Mouse (Mus musculus) limb, embryonic 10.5 days (tissue): ENCODE data around the gene Pnp2. TPM values are rescaled to one million over a fixed set of nuclear protein-coding genes. Genes with fewer than 3 reads are reported as not detected.
"Not testable (repeated sequence)": the region's sequence is repeated elsewhere in the genome, so short reads cannot be mapped to it uniquely, and the experiment has no call there.

Source experiments
- DNase-seq: peaks from one replicate; pipeline ENCODE4 v3.0.0-alpha.2; 2017; ENCODE audit warnings: low spot score
- H3K27ac ChIP-seq: fragments of 300-500 bp; sonication (generic); 2 replicates; pipeline ENCODE4 v1.5.1; 2016; ENCODE audit warnings: mild to moderate bottlenecking
- H3K27me3 ChIP-seq: fragments of 300-500 bp; sonication (generic); 2 replicates; pipeline ENCODE4 v1.6.1; 2016; ENCODE audit warnings: low read depth, mild to moderate bottlenecking; ENCODE audit not compliant: poor library complexity, severe bottlenecking
- H3K36me3 ChIP-seq: fragments of 300-500 bp; sonication (generic); 2 replicates; pipeline ENCODE4 v1.6.1; 2016; ENCODE audit warnings: mild to moderate bottlenecking, moderate library complexity
- H3K4me1 ChIP-seq: fragments of 300-500 bp; sonication (generic); 2 replicates; pipeline ENCODE4 v1.6.1; 2016
- H3K4me3 ChIP-seq: fragments of 300-500 bp; sonication (generic); 2 replicates; pipeline ENCODE4 v1.5.1; 2016; ENCODE audit warnings: mild to moderate bottlenecking, moderate library complexity
- H3K9me3 ChIP-seq: fragments of 300-500 bp; sonication (generic); replicated peaks from 2 replicates; pipeline ENCODE4 v1.6.1; 2016; ENCODE audit warnings: mild to moderate bottlenecking
- WGBS: fragments of 180-500 bp; shearing (Covaris S2); methylation state at CpG from one replicate; pipeline ENCODE4 v1.1.7; 2016; 5-methylcytosine and 5-hydroxymethylcytosine counted together
- polyA plus RNA-seq: library from polyadenylated mRNA; unstranded; fragments of >200 nt; fragmentation: Nextera tagmentation; extraction: Ambion mirVana; gene quantifications from 2 replicates; pipeline ENCODE4 v1.2.1, GENCODE M21; 2016

Gene Pnp2
- polyA plus RNA-seq, 1 experiment from 2014 or later, result 0.48 TPM

GRCm38 (mm10) chr14:50938119-50938908 is 17.5 kb upstream of the Pnp2 start:
- 90% methylated on average over 3 of the region's 3 CpGs for WGBS
- DNase-seq, result no peak

GRCm38 (mm10) chr14:50938940-50939339 is 16.9 kb upstream of the Pnp2 start:
- Histone ChIP-seq H3K4me1 (peaks cover 2% of the 10 kb centered on the region; the same call in 1 of the 2 replicates), H3K9me3 (no peaks in the 10 kb centered on the region), H3K27ac (no peak overlapping the region), H3K36me3 (no peaks in the 10 kb centered on the region), H3K4me3 (no peak overlapping the region), H3K27me3 (no peaks in the 10 kb centered on the region)
- no peak for DNase-seq
- 47% methylated on average over 2 of the region's 2 CpGs for WGBS

More at GRCm38 (mm10) chr14:50938119-50938908, 17.5 kb upstream of the Pnp2 start:
- no peaks in the 10 kb centered on the region for H3K4me1 ChIP-seq
- no peaks in the 10 kb centered on the region for H3K27me3 ChIP-seq
- H3K27ac ChIP-seq, result no peak overlapping the region
- no peaks in the 10 kb centered on the region for H3K36me3 ChIP-seq
- H3K9me3 ChIP-seq, result no peaks in the 10 kb centered on the region
- H3K4me3 ChIP-seq, result no peak overlapping the region

GRCm38 (mm10) chr14:50943932-50944667 is 11.7 kb upstream of the Pnp2 start, which contains the start of gene Gm49342:
Gm49342 (plus strand) TSS chr14:50944517.
- H3K27ac ChIP-seq, result peak within 1 kb of the TSS; percentile 86
- peaks cover 10% of the 10 kb centered on the region; the same call in 1 of the 2 replicates for H3K4me1 ChIP-seq
- H3K9me3 ChIP-seq, result no peaks in the 10 kb centered on the region
- peaks cover 11% of the 10 kb centered on the region for H3K36me3 ChIP-seq
- WGBS, result 18% methylated on average over 31 of the region's 31 CpGs
- H3K4me3 ChIP-seq, result peak within 1 kb of the TSS; percentile 49
- peak; percentile 95 for DNase-seq
- H3K27me3 ChIP-seq, result no peaks in the 10 kb centered on the region

DNA sequence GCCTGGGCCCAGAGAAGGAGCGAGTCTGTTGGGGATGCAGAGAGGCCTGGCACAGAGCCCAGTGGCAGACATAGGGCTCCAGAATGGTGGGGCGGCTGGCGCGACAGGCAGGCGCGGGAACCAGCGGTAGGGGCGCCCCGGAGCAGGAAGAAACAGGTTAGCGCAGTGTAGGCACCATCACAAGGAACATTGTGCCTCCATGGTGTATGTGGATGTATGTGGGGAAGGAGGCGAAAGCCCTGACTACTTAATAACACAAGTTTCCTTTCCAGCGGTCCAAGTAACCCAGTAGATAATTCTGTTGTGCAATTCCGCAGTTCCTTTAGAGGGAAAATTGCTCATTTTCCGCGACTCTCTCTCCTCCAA is 11.1 kb upstream of the Pnp2 start:
- peak overlapping the region; percentile 49 for H3K4me3 ChIP-seq
- DNase-seq, H3K9me3 ChIP-seq, H3K27me3 ChIP-seq: not testable (repeated sequence)
- under 1% methylated on average over 15 of the region's 15 CpGs for WGBS
- peak overlapping the region; percentile 86 for H3K27ac ChIP-seq
- peaks cover 17% of the 10 kb centered on the region for H3K36me3 ChIP-seq
- peaks cover 10% of the 10 kb centered on the region; the same call in 1 of the 2 replicates for H3K4me1 ChIP-seq

DNA sequence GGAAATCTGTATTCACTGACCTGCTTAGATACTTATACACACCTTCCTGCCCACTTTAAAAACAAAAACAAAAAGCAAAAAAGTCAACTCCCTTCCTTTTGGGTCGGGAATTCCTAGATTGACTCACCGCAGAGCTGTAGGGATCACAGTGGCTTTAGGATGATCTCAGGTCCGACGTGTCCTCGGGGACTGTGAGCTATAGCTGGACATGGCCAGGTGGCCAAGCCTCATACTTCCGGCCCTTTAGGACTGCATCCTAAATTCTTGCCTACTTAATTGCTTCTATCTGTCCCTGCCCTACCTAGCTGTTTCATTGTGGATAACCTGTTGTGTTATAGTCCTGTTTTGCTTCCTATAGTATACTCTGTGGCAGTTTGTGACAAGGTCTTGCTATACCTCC is 10.7 kb upstream of the Pnp2 start:
- peak overlapping the region; percentile 49 for H3K4me3 ChIP-seq
- not testable (repeated sequence) for H3K27me3 ChIP-seq, DNase-seq, H3K9me3 ChIP-seq
- peaks cover 19% of the 10 kb centered on the region for H3K36me3 ChIP-seq
- 14% methylated on average over 6 of the region's 6 CpGs for WGBS
- peak overlapping the region; percentile 86 for H3K27ac ChIP-seq
- peaks cover 10% of the 10 kb centered on the region; the same call in 1 of the 2 replicates for H3K4me1 ChIP-seq

GRCm38 (mm10) chr14:50945526-50945925 is 10.3 kb upstream of the Pnp2 start:
- H3K4me1 ChIP-seq, result peaks cover 10% of the 10 kb centered on the region; the same call in 1 of the 2 replicates
- H3K27ac ChIP-seq, DNase-seq, H3K27me3 ChIP-seq, H3K9me3 ChIP-seq: not testable (repeated sequence)
- peak overlapping the region; percentile 49 for H3K4me3 ChIP-seq
- 34% methylated on average over 3 of the region's 3 CpGs for WGBS
- H3K36me3 ChIP-seq, result peaks cover 21% of the 10 kb centered on the region

DNA sequence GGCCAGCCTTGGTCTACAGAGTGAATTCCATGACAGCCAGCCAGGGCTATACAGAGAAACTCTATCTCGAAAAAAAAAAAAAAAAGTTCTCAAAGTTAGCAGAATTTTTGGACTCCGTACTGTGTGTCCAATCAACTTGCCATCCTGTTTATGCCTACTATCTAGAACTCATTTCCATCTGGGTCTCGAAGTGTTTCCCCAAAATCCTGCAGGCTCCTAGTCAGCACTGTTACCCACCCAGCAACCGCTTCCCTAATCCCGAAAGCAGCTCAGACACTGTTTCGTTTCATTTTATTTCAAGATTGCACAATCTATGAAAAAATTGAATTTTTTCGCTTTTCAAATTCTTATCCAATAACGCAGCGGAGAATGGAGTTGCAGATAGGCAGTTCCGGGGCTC is 305 bp upstream of the Pnp2 start:
- DNase-seq, result no peak
- Histone ChIP-seq H3K27ac (no peak overlapping the region), H3K4me1 (0 out of 2 replicates have a peak, but pooled peaks cover 5% of the 10 kb centered on the region), H3K27me3 (no peaks in the 10 kb centered on the region), H3K36me3 (peaks cover 23% of the 10 kb centered on the region), H3K4me3 (no peak overlapping the region), H3K9me3 (no peaks in the 10 kb centered on the region)
- WGBS, result 90% methylated on average over 10 of the region's 10 CpGs

DNA sequence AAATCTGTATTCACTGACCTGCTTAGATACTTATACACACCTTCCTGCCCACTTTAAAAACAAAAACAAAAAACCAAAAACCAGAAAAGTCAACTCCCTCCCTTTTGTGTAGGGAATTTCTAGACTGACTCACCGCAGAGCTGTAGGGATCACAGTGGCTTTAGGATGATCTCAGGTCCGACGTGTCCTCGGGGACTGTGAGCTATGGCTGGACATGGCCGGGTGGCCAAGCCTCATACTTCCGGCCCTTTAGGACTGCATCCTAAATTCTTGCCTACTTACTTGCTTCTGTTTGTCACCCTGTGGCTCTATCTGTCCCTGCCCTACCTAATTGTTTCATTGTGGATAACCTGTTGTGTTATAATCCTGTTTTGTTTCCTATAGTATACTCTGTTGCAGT is 932 bp downstream of the Pnp2 start:
- H3K27me3 ChIP-seq, H3K4me1 ChIP-seq, H3K9me3 ChIP-seq, H3K27ac ChIP-seq, H3K4me3 ChIP-seq, DNase-seq: not testable (repeated sequence)
- 87% methylated on average over 6 of the region's 6 CpGs for WGBS
- peaks cover 11% of the 10 kb centered on the region; the same call in 1 of the 2 replicates for H3K36me3 ChIP-seq

GRCm38 (mm10) chr14:50957146-50957545 is 1.4 kb downstream of the Pnp2 start:
- H3K27me3 ChIP-seq, H3K9me3 ChIP-seq, H3K36me3 ChIP-seq, H3K4me3 ChIP-seq, DNase-seq, H3K27ac ChIP-seq, H3K4me1 ChIP-seq: not testable (repeated sequence)
- WGBS, result 79% methylated on average over 3 of the region's 3 CpGs

DNA sequence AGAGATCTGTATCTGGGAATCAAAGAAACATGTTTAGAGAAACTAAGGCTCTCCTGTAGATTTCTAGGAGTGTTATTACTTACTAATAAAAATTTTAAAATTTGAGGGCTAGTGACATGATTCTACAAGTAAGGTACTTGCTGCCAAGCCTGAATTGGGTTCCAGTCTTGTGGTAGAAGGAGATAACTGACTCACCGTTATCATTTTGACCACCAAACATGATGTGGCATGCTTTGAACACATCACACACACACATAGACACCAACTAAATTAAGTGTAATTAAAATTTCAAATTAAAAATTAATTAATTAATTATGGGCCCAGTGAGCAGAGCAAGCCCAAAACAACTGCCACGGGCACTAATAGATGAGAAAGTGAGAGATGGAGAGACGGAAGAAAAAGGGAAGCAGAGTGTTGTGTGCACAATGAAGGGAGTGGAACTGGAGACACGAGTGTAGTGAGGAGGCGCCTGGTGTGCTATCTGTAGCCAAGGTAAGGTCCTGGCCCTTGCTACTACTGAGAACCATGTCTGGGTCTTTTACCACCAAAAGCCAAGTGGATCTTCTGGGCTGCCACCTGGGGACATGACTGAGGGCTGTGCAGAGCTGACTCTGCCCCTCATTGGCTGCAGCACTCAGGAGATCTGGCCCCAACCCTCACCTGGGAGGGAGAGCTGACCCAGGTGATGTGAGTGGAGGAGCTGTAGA is 2.6 kb downstream of the Pnp2 start:
- not testable (repeated sequence) for H3K4me3 ChIP-seq, H3K4me1 ChIP-seq, H3K27me3 ChIP-seq, H3K27ac ChIP-seq, H3K9me3 ChIP-seq, H3K36me3 ChIP-seq, DNase-seq
- WGBS, result 89% methylated on average over 5 of the region's 5 CpGs

DNA sequence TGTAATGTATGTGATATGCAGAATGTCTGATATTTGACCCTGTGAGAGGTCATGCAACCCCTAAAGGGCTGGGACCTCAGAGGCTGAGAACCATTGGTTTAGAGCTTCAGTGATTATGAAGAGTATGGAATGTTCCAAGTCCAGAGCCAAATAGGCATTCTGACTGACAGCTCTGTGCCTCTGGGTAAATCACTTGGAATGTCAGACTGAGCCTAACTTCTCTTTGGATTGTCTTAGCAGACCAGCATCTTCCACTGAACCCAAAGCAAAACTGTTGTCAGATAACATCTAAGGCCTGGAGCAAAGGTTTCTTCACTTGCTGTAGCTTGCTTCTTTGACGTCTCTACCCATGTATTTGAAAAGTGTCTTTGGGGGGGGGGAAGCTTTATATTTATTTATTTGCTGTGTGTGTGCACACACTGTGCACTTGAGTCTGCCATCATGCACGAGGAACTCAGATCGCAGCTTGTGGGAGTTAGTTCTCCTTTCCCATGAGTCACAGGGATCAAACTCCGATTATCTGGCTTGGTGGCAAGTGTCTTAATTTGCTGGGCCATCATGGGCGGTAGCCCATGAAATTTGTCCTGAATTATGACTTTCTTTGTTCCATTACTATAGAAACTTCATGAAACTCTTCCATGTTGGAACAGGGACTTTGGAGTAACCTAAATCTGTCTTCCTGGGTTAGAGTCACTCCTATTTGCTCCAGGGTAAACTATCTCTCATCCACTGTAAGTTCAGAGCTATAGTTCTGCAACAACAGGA is 12.6 kb downstream of the Pnp2 start:
- WGBS, result 92% methylated on average over 5 of the region's 5 CpGs
- H3K27ac ChIP-seq, result no peak overlapping the region

DNA sequence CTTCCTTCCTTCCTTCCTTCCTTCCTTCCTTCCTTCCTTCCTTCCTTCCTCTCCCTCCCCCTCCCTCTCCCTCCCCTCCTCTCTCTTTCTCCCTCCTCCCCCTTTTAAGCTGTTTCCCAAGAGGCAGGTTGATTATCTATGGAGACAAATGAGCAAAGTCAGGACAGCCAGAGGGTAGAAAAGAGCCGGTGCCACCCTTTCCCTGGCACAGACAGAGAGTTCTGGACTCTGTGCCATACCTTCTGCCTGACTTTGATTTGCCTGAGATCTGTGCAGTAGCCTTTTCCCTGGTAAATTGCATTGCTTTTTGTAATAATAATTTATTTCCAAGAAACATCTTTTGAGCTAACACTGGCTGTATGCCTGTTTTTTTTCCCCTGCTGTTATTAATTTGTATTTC is 13.2 kb downstream of the Pnp2 start:
- H3K9me3 ChIP-seq, result no peaks in the 10 kb centered on the region
- H3K27me3 ChIP-seq, result no peaks in the 10 kb centered on the region
- 56% methylated on average over 1 of the region's 1 CpGs for WGBS
- H3K4me1 ChIP-seq, result 0 out of 2 replicates have a peak, but pooled peaks cover 3% of the 10 kb centered on the region
- H3K27ac ChIP-seq, result no peak overlapping the region
- DNase-seq, result no peak
- no peaks in the 10 kb centered on the region for H3K36me3 ChIP-seq
- no peak overlapping the region for H3K4me3 ChIP-seq

More for the DNA sequence above, 12.6 kb downstream of the Pnp2 start:
- DNase-seq, result no peak
- H3K27me3 ChIP-seq, result no peaks in the 10 kb centered on the region
- no peaks in the 10 kb centered on the region for H3K36me3 ChIP-seq
- no peaks in the 10 kb centered on the region for H3K9me3 ChIP-seq
- H3K4me1 ChIP-seq, result 0 out of 2 replicates have a peak, but pooled peaks cover 3% of the 10 kb centered on the region
- no peak overlapping the region for H3K4me3 ChIP-seq
